Comparison of ENCODE assay signal across 10 mouse cellular contexts in the genomic region with DNA sequence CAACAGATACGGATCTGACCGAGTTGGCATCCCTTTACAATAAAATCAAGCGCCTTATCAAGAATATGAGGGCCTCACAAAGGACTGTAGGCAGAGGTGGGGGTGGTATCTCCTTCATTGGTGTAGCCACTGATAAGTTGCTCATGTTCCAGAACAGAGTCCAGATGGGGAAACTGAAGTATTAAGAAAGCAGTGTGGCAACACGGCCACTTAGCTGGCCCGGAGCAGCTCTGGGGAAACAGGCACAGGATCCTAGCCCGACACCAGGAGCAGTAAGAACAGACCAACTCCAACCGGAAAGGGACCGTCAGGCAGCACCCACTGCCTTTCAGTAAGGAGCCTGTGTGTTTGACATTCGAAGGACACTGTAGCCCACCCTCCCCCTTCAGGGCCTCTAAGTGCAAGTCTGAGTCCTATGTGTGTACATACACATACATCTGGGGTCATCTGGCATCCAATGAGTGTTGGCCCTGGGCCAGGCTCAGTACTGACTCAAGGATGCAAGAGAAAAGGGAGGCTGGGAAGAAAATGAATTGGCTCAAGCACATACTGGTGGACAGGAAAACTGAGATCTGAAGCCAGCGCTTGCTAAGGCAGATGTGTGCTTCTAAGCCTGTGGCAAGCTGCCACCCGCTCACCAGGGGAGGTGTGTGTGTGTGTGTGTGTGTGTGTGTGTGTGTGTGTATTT. TPM values are rescaled to one million over a fixed set of nuclear protein-coding genes. Genes with fewer than 3 reads are reported as not detected.
DNase-seq lines count a peak whose midpoint lies in the region; ATAC-seq and TF ChIP-seq lines count a peak whose summit lies in the region.
"Had no signal": no experiment of that assay in that cellular context is flagged by ENCODE, and none has a peak within 500 bp of the region (broad histone marks: within the 10 kb centered on the region; RNA-seq: fewer than 3 reads in every experiment).

No protein-coding gene starts in this region.

- DNase-seq in heart, postnatal 4 days, result peak; percentile 42
- no peak for DNase-seq in heart, adult 9 months (ENCODE audit: low spot score in 2 of 2)
- DNase-seq in lung, postnatal 10 days, result peak; percentile 52
- no peak for DNase-seq in lung, adult 18-20 months
- DNase-seq in brain, embryonic 14.5 days (ENCODE audit: low read depth), result peak; percentile 53
- DNase-seq in urinary bladder, adult 18-20 months (ENCODE audit: low spot score in 2 of 2), result no peak
- DNase-seq: cerebellum, adult 11-12 months; thymus, adult 2 months had no signal

- no peak for TF ChIP-seq CTCF in brain, embryonic 14.5 days (IDR thresholded peaks at IDR 0.05; ENCODE audit: borderline replicate concordance, extremely low read depth, insufficient read depth, insufficient read length)

- no peak for TF ChIP-seq POLR2A in brain, embryonic 14.5 days (IDR thresholded peaks at IDR 0.05; ENCODE audit: borderline replicate concordance, extremely low read depth, insufficient read depth, insufficient read length, poor library complexity, severe bottlenecking)

- peak; percentile 80 for ATAC-seq in megakaryocyte progenitor cell, adult 5-6 weeks (replicated peaks; ENCODE audit: poor library complexity)
- no peak for ATAC-seq in erythroblast, adult 5-6 weeks (replicated peaks; ENCODE audit: low FRiP score, poor library complexity, severe bottlenecking)

RNA-seq across cellular contexts. Expression of gene Vsir, which starts 17.5 kb away (rescaled TPM):
- total RNA-seq in heart, postnatal 4 days (2021), result 10 to 100 TPM; 11.1 to 15.0 TPM
- polyA plus RNA-seq in brain, embryonic 14.5 days (2012; rRNA removed), result 5.1 and 6.9 TPM in 2 replicates
- 43.4 and 55.3 TPM in 2 replicates for total RNA-seq in megakaryocyte progenitor cell, adult 5-6 weeks (2015)
- 119 and 123 TPM in 2 replicates for total RNA-seq in megakaryocyte progenitor cell, adult 5-6 weeks (2017)
- total RNA-seq in erythroblast, adult 5-6 weeks (2015; ENCODE audit: low replicate concordance), result 78.8 and 104 TPM in 2 replicates
- 77.5 and 165 TPM in 2 replicates for total RNA-seq in erythroblast, adult 5-6 weeks (2017; ENCODE audit: low replicate concordance)

RNA-seq across cellular contexts. Expression of gene Psap, which starts 51.7 kb away (rescaled TPM):
- 100 to 1,000 TPM; 554 to 566 TPM for total RNA-seq in heart, postnatal 4 days (2021)
- polyA plus RNA-seq in brain, embryonic 14.5 days (2012; rRNA removed), result 626 and 654 TPM in 2 replicates
- 173 and 221 TPM in 2 replicates for total RNA-seq in megakaryocyte progenitor cell, adult 5-6 weeks (2015)
- 222 and 258 TPM in 2 replicates for total RNA-seq in megakaryocyte progenitor cell, adult 5-6 weeks (2017)
- total RNA-seq in erythroblast, adult 5-6 weeks (2015; ENCODE audit: low replicate concordance), result 208 and 256 TPM in 2 replicates
- 196 and 238 TPM in 2 replicates for total RNA-seq in erythroblast, adult 5-6 weeks (2017; ENCODE audit: low replicate concordance)

Comparison
In these comparisons a context has a peak if more than half of its experiments do, and no peak if none do; other contexts are left out.
1. DNase-seq: peak in heart, postnatal 4 days (single experiment), lung, postnatal 10 days (single experiment) and brain, embryonic 14.5 days (single experiment); none in heart, adult 9 months (0 of 2), lung, adult 18-20 months (0 of 2) and urinary bladder, adult 18-20 months (0 of 2).